Mouse (Mus musculus): ENCODE results near the gene Lama4.

The Lama4 gene

DNA sequence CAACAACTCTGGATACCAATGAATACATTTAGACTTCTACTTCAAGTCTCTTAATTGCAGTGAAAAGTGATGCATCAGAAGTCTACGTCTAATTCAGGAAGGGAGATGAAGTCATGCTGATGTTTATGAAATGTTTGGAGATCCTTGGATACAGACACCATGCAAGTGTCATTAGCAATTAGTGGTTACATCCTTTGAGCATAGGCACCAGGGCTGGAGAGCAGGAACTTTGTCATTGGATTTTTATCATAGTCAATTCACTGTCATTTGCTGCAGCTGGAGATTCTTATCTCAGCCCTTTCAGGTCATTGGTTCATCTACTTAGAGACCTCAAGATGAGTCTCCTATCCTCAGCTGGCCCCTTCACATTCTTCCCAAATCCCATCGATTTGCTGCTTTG lies 30.6 kb downstream of the Lama4 start:
- no peak for DNase-seq

GRCm38 (mm10) chr10:39000951-39001350 lies 35.6 kb downstream of the Lama4 start:
- DNase-seq, result no peak

- DNase-seq, result no peak
Measured at GRCm38 (mm10) chr10:39002521-39002920, 37.2 kb downstream of the Lama4 start.

DNA sequence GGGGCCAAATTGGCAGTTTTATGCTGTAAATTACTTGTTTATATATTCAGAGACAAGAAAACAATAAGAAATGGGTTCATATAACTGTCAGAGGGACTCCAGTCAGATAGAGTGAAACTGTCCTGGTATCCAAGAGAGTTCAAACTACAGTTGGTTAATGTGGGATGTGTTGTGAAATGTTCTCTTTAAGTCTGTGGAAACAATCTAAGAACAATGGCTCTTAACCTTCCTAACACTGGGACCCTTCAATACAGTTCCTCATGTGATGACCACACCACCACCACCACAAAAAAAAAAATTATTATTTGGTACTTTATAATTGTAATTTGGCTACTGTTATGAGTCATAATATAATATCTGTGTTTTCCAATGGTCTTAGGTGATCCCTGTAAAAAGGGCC lies 38.2 kb downstream of the Lama4 start:
- no peak for DNase-seq

GRCm38 (mm10) chr10:39005494-39005893 lies 40.2 kb downstream of the Lama4 start:
- no peak for DNase-seq

- no peak for DNase-seq
Measured at GRCm38 (mm10) chr10:39006433-39007105, 41.3 kb downstream of the Lama4 start.

DNA sequence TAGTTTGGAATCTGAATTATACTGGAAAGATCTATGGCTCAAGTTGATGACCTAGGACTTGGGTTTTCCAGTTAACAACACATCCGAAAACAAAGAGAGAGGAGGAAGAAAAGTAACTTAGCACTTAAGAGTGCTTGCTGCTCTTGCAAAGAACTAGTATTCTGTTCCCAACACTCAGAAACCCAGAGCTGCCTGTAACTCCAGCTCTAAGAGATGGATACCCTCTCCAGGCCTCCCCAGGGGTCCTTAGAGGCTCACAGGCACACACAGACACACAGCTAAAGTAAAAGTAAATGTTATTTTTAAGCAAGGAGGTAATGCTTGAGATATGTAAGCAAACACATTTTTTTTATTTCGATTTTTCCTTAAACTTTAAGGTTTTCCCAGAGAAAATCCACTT lies 49.5 kb downstream of the Lama4 start:
- no peak for DNase-seq

- no peak for DNase-seq
Measured at GRCm38 (mm10) chr10:39017986-39018385, 52.7 kb downstream of the Lama4 start.

DNA sequence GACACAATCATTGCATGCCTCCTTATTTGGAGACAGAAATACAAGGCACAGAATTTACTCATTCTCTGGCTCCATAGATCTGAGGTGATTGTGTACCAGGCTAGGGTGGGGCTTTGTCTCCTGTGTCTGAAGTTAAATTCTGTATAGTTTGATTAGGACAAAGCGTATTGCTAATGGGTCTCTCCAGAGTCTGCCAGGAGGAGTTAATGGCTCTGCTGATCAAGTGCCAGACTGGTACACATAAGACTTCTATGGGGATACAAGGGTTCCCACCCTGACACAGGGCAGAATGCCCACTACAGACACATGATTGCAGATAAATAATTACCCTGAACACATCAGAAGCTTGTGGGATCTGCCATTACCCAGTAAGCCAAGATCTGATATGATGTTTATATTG lies 53.3 kb downstream of the Lama4 start:
- DNase-seq, result no peak

GRCm38 (mm10) chr10:39023618-39024256 lies 58.4 kb downstream of the Lama4 start:
- DNase-seq, result peak; percentile 25 to 32

- no peak for DNase-seq
Measured at GRCm38 (mm10) chr10:39026529-39026928, 61.2 kb downstream of the Lama4 start.

DNA sequence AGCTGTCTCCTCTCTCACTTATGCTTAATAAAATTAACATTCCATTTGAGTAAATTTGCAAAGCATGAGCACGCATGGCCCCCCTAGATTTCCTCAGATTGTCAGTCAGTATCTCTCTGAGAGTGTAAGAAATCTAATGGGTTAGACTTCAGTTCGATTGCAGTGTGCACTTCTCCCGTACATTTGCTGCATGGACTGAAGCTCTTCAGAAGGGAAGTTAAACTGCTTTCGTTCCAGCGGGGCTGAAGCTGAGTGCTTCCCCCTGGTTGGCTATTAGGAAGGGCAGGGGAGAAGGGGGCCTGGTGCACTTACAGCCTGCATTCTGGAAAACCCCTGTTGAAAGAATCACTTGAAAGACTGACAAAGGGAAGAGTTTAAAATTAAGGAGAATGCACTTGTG lies 61.7 kb downstream of the Lama4 start:
- no peak for DNase-seq

- DNase-seq, result no peak
Measured at GRCm38 (mm10) chr10:39028403-39028802, 63.1 kb downstream of the Lama4 start.

- DNase-seq, result no peak
Measured at GRCm38 (mm10) chr10:39029297-39030147, 64.2 kb downstream of the Lama4 start.

GRCm38 (mm10) chr10:39030148-39030685 lies 64.9 kb downstream of the Lama4 start:
- DNase-seq, result no peak

GRCm38 (mm10) chr10:39039564-39039963 lies 74.2 kb downstream of the Lama4 start:
- DNase-seq, result no peak

- no peak for DNase-seq
Measured at GRCm38 (mm10) chr10:39040026-39040425, 74.7 kb downstream of the Lama4 start.

GRCm38 (mm10) chr10:39044476-39044995 lies 79.2 kb downstream of the Lama4 start:
- no peak for DNase-seq

- DNase-seq, result no peak
Measured at GRCm38 (mm10) chr10:39045111-39045510, 79.8 kb downstream of the Lama4 start.

DNA sequence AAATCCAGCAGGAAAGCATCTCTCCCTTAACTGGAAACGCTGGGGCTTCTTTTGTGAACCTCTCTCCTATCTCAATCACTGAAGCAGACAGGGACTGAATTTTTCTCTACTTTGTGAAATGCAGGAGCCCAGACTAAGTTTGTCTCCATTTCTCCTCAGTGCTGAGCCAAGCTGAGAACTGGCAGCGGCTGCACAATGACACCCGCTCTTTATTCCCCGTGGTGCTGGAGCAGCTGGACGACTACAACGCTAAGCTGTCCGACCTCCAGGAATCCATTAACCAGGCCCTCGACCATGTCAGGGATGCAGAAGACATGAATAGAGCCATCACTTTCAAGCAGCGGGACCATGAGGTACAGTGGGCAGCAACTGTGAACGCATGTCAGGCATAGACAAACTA lies 82.5 kb downstream of the Lama4 start:
- no peak for DNase-seq

- no peak for DNase-seq
Measured at GRCm38 (mm10) chr10:39049581-39050294, 84.4 kb downstream of the Lama4 start.

GRCm38 (mm10) chr10:39056050-39056449 lies 90.7 kb downstream of the Lama4 start:
- no peak for DNase-seq

DNA sequence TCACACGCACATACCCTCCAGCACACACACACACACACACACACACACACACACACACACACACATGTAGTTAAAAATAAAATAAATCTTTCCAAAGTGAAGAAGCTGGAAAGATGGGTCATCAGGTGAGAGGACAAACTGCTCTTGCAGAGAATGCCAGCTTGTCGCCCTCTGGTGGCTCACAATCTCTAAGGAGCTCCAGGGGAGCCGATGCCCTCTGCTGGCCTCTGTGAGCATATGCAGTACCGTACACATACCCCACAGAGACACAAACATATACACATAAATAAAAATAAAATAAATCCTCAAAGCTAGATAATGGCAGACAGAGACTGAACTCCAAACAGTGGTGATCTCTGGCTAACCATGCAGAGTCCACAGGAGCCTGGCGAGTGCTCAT lies 99.4 kb downstream of the Lama4 start:
- DNase-seq, result peak; percentile 52

Data from thymus, postnatal 36 days (tissue).